Mouse (Mus musculus) spleen, adult 18-20 months (tissue): ENCODE measurements around the gene Dclk1.

Experiments
- DNase-seq, 2 experiments: peaks; one replicate each; pipeline ENCODE4 v3.0.0; 2022; ENCODE audit warnings: mixed read lengths in 2 of 2

The Dclk1 gene

DNA sequence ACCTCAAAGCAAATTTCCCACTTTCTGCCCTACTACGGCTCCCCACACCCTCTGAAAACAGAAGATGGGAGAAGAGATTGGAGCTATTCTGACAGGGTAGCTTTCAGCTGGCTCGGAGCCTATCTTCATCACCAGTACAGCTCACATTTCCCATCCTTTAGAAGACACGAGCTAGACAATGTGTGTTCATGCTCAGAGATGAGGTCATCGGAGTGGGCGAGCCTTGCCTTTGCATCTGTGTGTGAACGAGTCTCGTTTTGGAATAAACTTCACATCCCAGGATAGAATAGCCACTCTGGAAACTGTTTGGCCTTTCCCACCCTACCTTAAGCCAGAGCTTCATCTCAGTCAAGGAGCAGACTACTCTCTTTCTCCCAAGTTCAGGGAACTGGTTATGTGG is 95.5 kb downstream of the Dclk1 start:
- DNase-seq = no peak

DNA sequence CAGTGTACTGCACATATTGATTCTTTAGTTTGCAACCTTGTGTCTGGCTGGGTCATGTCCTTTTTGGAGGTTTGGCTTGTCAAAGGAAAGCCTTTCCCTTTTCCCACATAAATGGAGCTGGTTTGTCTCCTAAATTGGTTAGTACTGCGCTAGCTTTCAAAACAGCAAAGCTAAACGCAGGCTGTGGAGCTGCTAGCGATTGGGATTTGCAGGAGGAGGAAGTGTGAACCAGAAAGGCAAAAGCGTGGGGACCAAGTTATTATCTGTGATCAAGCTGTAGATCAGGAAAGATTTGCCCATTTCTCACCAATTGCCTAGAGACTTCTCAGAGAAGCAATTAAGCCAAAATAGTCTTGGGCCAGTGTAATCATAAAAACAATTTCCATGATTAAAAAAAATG is 100.3 kb downstream of the Dclk1 start:
- DNase-seq = no peak

DNA sequence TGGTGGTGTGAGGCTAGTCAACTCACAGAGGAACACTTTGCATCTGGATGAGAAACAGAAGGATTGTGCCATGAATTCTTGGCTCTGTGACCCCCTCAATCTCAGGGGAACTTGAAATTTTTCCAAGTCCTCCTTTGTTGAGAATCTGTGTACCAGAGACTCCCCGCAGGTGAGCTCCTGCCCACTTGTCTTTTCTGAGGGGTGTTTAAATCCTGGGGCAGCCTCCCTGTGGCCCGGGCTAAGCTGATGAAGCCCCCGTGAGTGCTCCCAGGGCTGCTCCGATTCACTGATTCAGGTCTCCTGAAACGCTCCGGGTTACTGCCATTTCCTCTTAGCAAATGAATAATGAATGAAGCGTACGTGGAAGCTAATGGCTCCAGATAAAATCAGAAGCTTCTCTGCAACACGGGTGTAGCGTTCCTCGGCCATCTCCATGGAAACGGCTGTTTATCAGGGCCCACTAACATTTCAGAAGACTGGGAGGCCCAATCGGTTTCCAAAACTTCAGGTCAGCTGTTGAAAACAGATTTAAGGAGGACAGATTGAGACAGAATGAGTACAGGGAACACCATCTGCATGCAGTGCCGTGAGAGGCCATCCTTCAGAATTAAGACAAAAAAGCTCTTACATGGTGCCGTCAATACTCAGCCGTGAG is 105.3 kb downstream of the Dclk1 start:
- no peak for DNase-seq

DNA sequence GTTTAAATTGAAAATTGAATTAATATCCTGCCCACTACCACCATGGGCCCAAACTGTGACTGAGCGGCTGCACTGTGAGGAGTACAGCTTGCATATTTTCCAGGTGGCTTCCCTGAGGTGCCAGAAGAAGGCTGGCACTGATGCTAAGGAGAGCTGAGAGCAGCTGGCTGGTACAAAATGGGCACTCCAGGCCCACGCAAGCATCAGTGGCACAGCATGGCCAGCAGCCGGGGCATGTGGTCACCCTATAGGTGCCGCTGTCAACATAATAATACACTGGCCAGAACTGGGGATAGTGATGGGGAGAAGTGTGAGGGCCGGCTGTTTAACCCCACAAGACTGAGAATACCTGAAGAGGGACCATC is 105.8 kb downstream of the Dclk1 start:
- no peak for DNase-seq

DNA sequence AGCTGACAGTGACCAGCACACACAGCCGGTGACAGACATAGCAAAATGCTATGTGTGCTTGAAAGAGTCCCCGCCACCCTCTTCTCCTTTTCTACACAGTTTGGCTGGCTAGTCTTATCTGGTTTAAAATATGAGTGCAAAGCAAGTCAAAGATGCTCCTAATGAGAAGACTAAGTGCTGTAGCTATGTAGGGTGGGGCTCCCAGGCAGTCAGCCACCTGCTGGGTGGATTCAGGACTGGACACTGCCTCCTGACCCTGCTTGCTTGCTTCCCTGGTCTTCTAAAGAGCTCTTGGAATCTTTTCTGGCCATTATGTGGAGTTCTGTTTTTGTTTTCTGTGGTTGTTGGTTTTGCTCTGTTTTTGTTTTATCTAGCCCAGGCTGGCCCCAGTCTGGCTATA is 108.0 kb downstream of the Dclk1 start:
- DNase-seq = no peak

DNA sequence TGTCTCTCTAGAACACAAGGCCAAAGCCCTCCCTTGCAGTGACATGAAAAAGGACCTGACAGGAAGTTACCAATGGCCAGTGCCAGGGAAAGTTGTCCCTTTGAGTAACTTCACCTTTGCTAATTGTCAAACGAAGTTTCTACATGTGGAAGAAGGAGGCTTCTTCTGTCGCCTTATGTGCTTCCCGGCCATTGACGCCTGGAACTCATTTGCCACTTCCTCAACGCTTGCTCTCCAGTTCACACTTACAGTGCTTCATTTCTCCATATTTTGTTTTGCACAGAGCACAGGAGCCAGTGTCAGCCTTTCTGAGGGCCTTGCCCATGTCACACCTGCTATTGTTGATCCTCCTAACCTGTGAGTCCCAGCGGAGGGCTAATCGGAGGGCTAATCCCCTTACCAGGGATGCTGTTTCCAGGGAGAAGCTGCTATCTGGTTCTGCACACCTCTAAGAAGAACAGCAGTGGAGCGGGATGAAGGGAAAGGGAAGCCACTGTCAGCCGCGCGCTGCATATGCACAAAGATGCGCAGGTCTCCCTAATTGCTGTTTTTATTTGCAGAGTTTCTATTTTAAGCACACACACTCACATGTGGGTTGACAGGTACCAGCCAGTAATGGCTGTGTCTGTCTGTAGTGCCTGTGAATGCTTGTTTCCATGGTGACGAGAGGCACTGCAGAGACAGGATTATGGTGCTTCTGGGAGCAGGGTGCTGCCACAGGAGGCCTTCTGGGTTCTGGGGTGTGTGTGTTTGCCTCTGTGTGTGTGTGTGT is 109.3 kb downstream of the Dclk1 start:
- no peak for DNase-seq

DNA sequence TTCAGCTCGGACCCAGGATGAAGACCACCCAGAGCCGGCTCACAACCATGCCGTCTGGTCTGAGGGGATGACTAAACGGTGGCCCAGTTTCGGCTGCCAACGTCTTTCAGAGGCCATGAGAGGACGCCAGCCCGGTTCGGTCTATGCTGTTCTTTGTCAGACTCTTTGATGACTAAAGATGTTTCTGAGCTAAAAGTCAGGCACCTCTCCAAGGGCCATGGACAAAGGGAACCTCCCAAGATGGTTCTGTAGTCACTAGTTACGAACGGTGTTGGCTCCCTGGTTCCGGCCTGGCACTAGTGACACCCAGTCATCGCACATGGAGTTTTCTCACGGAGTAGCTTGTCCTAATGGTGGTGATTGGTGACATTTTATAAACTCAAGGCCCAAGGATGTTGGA is 110.4 kb downstream of the Dclk1 start:
- DNase-seq = no peak

DNA sequence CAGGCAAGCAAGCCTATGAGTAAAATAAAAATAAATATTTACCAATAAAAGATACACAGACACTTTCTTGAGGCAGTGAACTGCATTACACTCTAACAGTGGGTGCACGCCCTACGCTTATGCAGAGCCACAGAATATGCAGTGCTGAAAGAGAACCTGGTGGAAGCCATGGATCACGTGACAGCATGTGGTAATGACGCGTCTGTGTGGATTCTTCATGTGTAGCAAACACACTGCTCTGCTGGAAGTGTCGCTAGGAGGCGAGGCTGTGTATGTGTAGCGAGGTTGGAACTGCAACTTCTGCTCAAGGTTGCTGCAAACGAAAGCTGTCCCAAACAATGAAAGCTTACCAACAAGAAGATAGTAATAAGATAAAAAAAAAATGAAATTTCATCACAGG is 111.0 kb downstream of the Dclk1 start:
- DNase-seq = no peak

DNA sequence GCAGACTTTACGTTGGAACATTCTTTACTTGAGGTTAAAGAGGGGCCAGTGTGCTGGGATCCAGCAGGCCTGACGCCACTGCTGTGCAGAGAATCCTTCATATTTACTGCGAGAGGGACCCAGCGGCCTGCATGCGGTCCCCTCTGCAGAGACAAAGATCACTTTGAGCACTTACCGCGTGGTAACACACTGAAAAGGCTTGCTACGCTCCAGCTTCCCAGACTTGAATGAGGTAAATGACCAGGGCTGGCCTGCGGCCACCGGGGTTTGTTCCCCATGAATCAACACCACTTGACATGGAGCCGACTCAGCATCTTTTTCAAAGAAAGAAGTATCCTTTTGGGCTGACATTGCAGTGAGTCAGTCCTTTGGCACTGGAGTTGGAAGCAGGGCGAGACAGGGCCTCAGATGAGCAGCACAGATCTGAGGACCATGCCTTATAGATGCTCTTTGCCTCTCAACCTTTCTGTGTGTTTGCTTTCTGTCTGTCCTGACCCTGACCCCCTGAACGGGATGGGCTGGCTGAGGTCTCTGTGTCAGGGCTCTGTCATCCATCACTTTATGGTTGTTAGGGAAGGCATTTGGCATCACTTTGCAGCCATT is 111.8 kb downstream of the Dclk1 start:
- DNase-seq = no peak

DNA sequence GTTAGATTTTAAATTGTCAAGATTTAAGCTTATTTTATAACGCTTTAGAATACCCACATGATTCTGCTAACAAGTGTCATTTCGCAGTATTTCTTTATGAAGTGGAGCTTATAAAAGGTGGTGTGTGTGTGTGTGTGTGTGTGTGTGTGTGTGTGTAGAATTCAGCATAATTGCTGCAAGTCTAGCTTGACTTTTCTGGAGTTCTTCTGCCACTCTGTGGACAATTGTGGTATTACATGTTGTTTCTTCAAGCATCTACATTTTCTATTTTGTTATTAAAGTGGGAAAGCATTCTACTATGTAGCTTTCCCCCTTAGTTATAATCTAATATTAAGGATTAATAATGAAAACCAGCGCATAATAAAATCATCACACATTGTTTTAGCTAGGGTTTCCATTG is 112.6 kb downstream of the Dclk1 start:
- no peak for DNase-seq

DNA sequence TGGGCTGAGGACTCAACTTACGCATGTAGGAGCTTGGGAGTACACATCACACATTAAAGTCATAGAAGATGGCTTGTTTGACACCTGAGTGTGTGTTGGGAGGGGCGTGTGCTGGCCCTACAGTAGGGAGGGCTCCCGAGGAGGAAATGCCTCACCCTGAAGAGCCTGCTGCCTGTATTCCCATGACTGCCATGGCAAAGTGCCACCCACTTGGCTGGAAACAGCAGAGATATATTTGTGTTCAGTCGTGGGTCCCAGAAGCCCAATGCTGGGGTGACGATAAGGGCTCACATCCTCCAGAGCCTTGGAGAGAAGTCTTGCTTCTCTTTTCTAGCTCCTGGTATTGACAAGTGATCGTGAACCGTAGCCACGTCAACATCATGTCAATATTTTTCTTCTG is 116.3 kb downstream of the Dclk1 start:
- DNase-seq = no peak

DNA sequence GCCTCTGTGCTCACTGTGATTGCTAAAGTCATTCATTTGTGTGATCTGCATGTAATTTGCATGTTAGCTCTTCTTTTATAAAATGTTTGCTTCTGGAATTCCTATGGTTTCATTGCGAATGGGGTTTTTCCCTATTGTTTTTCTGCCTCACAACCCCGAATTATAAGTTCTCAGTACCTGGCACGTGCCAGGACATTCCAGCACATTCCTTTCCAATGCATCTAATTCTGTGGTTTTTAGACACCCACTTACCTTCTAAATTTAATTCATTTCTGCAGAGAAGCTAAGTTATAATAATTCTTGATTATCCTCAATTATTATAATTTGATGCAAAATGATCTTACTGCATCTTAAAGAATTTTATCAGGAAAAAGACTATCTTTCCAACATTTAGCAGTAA is 118.7 kb downstream of the Dclk1 start:
- no peak for DNase-seq

DNA sequence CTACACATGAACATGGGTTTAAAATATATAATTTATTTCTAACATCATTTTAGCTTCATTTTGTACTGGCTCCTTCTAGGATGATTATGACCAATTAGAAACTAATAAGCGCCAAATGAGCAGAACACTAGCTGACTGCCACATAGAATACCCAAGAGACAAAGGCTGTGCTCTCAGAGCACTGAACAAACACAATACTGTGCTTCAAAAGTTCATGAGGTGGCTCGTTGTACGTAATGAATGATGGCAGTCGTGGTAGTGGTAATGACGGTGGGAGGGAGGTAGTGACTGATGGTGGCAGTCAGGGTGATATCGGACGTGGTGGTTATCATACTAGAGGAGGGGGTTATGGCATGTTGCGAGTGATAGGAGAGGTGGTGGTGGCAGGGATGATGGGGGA is 125.0 kb downstream of the Dclk1 start:
- DNase-seq = no peak

DNA sequence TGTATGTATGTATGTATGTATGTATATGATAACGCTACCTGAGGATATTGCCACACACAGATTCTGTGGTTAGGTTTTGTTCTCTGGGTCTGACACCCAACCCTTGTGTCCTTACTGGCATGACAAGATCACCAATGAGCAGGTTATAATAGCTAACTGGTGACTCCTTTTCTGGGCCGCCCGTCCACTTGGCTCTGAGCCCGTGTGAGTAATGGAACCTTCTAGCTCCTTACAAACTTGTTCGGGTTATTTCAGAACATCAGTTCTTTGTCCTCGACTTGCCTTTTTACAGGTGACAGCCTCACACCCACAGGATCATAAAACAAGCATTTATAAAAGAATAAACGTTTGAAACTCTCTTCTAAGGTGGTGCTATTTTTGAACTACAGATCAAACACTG is 127.0 kb downstream of the Dclk1 start:
- no peak for DNase-seq

DNA sequence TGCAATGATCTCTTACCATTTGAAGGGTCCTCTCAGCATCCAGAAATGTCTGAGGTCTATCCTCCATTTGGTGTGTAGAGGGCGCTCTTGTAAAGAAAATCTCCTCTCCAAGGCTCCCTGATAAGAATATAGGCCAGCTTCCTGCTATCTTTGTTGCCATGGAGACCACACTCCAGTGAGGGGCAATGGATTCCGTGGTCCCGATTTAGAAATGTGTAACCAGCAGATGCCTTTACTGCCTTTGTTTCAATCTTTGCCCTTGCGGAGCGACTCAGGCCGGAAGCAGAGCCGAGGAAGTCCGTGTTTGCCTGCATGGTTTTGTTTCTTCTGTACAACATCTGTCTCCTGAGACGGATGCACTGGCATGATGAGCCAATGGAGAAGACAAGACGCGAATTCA is 131.5 kb downstream of the Dclk1 start:
- DNase-seq = no peak

DNA sequence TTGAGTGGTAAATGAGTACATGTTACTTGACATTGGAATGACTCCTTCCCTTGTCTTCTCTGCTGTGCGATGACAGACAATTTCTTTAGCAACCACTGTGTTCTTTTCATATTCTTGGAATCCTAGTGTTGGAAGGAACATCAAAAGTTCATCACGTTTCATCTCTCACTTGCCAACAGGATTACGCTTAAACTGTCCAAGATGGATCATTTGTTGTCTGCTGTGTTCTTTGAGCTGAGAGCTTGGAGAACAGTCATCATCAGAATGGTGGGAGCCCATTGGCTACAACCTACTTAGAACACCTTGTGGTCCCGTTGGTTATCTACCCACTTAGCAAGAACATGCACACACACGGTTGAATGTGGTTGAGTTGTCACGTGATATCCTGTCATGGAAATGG is 136.4 kb downstream of the Dclk1 start:
- no peak for DNase-seq

DNA sequence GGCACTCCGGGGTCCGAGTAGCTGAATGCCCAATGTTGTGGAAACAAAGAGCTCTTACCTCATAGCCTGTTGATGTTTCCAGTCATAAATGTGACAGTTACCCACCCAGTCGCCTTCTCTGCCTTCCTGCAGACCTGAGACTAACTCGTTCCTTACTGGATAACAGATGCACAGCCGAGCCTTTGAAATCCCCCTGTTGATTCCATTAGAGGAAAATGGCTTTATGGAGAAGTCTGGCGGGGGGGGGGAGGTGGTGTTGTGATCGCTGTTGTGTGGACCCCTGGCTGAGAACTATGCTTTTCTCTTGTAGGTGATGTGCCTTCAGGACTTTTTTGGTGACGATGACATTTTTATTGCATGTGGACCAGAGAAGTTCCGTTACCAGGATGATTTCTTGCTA is 138.3 kb downstream of the Dclk1 start:
- DNase-seq = no peak

DNA sequence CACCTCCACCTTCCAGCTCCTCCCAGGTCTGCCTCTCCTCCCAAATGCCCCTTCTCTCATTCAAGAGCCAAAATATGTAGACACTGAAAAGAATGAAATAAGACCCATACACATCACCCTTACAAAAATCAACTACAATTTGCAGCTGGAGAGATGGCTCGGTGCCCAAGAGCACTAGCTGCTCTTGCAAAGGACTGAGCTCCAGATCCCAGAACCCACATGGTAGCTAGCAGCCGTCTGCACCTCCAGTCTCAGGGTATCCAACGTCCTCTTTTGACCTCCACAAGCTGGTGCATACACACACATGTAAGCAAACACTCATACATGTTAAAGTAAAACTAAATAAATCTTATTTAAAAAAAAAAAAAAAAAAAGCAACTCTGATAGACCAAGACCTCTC is 150.4 kb downstream of the Dclk1 start:
- no peak for DNase-seq

DNA sequence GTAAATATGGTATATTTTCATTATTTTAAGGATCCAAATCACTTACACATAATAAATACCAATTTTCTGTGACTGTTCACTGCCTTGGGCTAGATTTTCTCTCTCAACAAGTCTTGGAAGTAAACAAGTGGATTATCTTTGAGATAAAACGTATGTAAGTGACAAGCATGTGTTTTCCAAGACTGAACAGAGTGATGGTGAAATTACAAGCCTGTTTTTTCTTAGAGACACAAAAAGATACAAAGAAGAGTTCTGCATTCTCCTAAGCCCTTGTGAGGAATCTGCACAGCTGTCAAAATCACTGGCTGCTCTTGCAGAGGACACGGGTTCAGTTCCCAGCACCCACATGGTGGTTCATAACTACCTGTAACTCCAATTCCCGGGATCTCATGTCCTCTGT is 151.4 kb downstream of the Dclk1 start:
- no peak for DNase-seq

DNA sequence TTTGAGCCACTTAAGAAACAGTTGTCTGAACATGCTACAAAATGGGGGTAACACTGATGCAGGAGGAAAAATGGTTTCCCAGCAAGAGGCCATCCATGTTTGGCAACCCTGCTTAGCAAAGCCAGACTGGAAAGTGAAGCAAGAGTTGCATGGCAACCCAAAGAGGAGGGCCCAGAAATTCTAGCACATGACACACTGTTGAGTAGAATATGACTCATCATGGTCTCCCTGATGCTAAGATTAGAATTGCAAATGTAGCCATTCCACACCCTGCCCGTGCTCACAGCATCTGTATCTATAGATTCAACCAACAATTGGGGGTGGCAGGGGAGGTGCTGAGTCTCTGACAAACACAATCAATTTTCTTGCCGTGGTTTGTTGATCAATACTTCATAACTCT is 154.6 kb downstream of the Dclk1 start:
- no peak for DNase-seq

DNA sequence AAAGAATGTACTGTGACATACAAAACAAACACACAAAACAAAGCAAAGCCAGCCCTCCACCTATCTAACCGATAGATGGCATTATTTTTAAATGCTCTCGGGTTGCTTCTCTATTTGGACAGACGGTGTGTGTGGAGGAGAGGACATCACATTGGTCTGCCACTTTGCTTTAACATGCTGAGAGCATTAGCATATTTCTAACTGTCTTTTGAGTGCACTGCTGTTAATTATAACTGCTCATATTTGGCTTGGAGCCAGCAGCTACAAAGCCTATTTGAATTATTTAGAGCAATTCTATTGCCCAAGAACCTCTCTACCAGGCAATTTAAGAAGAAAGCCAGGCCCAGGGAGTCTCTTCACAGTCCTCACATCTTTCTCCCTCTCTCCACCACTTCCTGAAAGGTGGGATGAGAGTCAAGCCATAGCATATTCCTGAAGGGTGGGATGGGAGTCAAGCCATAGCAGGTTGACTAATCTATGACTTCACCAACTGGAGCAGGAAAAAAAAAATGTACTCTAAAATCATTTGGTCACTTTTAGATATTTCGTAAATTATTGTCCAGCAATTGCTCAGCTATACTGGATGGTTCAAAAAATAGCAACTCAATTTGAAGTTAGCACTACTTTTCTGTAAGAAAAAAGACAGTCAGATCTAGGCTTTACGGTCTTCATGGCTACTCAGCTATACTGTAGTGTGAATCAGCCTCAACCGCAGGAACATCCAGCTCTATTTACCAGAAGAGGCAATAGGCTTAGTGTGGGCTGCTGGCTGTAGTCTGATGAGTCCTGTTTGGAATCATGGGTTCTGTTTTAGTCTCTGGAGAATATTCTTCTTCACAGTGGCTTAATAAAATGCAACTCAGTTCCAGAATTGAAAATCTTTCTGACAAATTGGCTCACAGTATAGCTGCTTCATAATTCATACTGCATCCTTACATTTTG is 155.9 kb downstream of the Dclk1 start:
- no peak for DNase-seq

DNA sequence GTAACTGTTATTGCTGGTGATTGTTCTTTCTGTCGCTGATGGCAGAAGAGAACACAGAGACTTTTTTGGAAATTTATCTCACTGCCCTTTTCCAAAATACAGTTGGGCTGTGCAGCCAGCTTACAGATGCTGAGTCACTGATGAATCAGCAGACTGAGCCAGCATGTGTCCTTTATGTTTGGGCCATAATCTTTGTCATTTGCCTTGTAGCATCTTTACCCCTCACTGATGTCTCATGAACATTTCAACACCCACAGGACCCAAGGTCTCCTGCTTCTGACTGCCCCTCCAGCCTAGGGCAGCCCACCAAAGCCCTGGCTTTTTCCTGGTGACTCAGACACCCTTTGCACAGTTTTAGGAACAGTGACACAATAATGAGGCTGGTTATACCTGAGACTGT is 159.1 kb downstream of the Dclk1 start:
- DNase-seq = no peak

DNA sequence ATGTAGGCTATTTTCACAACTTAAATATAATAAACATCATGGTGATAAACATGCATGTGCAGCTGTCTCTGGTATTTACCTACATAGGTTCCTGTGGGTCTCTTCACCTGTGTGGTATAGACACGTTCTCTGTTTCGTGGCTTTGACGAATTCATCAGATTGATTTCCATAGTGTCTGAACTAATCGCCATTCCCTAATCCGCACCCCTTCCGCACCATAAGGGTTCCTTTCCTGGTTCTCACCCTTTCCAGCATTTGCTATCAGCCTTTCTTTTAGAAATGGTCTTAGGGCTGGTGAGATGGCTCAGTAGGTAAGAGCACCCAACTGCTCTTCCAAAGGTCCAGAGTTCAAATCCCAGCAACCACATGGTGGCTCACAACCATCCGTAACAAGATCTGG is 162.6 kb downstream of the Dclk1 start:
- DNase-seq = no peak
